Mouse (Mus musculus) forebrain, embryonic 16.5 days (tissue): ENCODE data around the gene P2rx1. TPM values are rescaled to one million over a fixed set of nuclear protein-coding genes. Genes with fewer than 3 reads are reported as not detected.

Source experiments
- ATAC-seq: fragments of 200-750 bp; cut with Nextera tagmentation; 2 replicates; pipeline ENCODE4 v1.8.0; 2017; ENCODE audit warnings: mild to moderate bottlenecking, moderate library complexity
- H3K27ac ChIP-seq: fragments of 300-500 bp; sonication (generic); 2 replicates; pipeline ENCODE4 v1.5.1; 2014; ENCODE audit warnings: low read length, control low read depth
- H3K27me3 ChIP-seq: fragments of 300-500 bp; sonication (generic); replicated peaks from 2 replicates; pipeline ENCODE4 v1.6.1; 2014; ENCODE audit warnings: low read length; ENCODE audit not compliant: control insufficient read depth, insufficient read depth
- H3K36me3 ChIP-seq: fragments of 300-500 bp; sonication (generic); 2 replicates; pipeline ENCODE4 v1.6.1; 2014; ENCODE audit not compliant: control insufficient read depth, insufficient read depth
- H3K4me1 ChIP-seq: fragments of 300-500 bp; sonication (generic); replicated peaks from 2 replicates; pipeline ENCODE4 v1.6.1; 2014; ENCODE audit warnings: low read length; ENCODE audit not compliant: control insufficient read depth, insufficient read depth
- H3K4me2 ChIP-seq: fragments of 300-500 bp; sonication (generic); 2 replicates; pipeline ENCODE4 v1.6.1; 2014; ENCODE audit warnings: mild to moderate bottlenecking, low read length, control low read depth
- H3K4me3 ChIP-seq: fragments of 300-500 bp; sonication (generic); replicated peaks from 2 replicates; pipeline ENCODE4 v1.5.1; 2014; ENCODE audit warnings: mild to moderate bottlenecking, low read length, control low read depth
- H3K9ac ChIP-seq: fragments of 300-500 bp; sonication (generic); replicated peaks from 2 replicates; pipeline ENCODE4 v1.6.1; 2014; ENCODE audit warnings: low read depth, low read length, control low read depth
- H3K9me3 ChIP-seq: fragments of 300-500 bp; sonication (generic); 2 replicates; pipeline ENCODE4 v1.6.1; 2016; ENCODE audit warnings: low read length; ENCODE audit not compliant: control insufficient read depth
- WGBS: fragments of 180-500 bp; shearing (Covaris S2); extraction: QIAGEN DNeasy Blood & Tissue Kit; methylation state at CpG from one replicate; pipeline ENCODE4 v1.1.7; 2014; 5-methylcytosine and 5-hydroxymethylcytosine counted together
- polyA plus RNA-seq: library from polyadenylated mRNA; unstranded; fragments of >200 nt; fragmentation: Nextera tagmentation; extraction: Ambion mirVana; gene quantifications from 2 replicates; pipeline ENCODE4 v1.2.1, GENCODE M21; 2015

P2rx1 gene
- polyA plus RNA-seq, 1 experiment from 2014 or later, result 0.42 TPM

DNA sequence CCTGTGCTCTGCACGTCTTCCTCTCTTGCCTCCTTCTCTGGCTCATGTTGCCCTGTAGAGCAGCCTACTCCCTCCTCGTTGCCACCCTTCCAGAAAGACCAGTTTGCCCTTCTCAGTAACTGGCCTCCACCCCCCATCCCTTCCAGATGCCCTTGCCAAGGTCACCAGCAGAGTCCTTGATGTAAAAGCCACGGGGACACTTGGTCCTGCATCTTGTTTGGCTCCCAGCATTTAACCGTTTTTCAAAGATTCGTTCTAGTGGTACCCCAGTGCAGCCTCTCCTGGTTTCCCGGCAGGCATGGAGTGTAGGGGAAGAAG, 17.2 kb downstream of the P2rx1 start:
- 69% methylated on average over 6 of the region's 6 CpGs for WGBS

DNA sequence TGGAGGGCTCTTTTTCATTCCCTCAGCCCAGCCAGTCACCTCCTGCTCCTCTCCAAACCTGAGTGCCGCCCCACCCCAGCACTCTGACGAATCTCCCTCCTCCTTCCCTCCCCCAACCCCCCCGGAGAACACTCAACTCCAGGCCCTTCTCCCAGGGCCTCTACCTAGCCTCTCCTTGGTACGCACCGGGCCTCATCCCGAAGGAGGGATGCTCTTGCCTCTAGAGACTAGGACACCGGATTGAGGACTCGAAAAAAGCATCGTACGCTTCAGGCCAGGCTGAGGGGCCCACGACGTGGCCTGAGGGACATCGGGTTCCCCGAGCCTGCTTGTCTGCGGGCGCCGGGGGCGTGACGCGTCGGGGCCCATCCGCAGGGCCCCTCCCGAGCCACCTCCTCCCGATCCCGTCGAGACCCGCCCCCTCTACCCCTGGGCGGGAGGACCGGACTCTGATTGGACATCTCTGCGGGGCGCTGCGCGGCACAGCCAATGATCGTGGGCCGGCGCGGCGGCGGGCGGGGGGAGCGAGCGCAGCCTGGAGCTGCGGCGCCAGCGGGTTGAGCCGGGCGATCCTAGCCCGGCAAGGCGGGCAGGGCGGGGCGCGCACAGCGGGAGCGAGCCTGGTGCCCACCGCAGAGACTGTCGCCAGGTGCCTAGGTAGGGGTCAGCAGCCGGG, 19.7 kb downstream of the P2rx1 start, which contains the start of gene Camkk1:
TSS of gene Camkk1 (plus strand) at position 538 of the 676 bp plus-strand sequence.
- ATAC-seq, result peak; percentile 96
- Histone ChIP-seq H3K36me3 (no peaks in the 10 kb centered on the region), H3K9ac (peak within 1 kb of the TSS; percentile 64), H3K4me3 (peak within 1 kb of the TSS; percentile 63), H3K4me2 (peak within 1 kb of the TSS; percentile 91), H3K9me3 (no peaks in the 10 kb centered on the region), H3K27ac (peak within 1 kb of the TSS; percentile 36; the same call in 1 of the 2 replicates), H3K27me3 (peaks cover 8% of the 10 kb centered on the region), H3K4me1 (peaks cover 19% of the 10 kb centered on the region)
- under 1% methylated on average over 50 of the region's 57 CpGs for WGBS

More for the DNA sequence above, 17.2 kb downstream of the P2rx1 start:
- Histone ChIP-seq H3K4me2 (no peak overlapping the region), H3K4me3 (no peak overlapping the region), H3K9ac (no peak overlapping the region), H3K27me3 (peaks cover 8% of the 10 kb centered on the region), H3K27ac (no peak overlapping the region), H3K36me3 (no peaks in the 10 kb centered on the region), H3K9me3 (no peaks in the 10 kb centered on the region), H3K4me1 (peaks cover 19% of the 10 kb centered on the region)
- no peak for ATAC-seq

- Histone ChIP-seq H3K27ac (peak overlapping the region; percentile 36; the same call in 1 of the 2 replicates), H3K4me2 (peak overlapping the region; percentile 91)
- WGBS, result under 1% methylated on average over 46 of the region's 46 CpGs
Observed at GRCm38 (mm10) chr11:73019147-73019795, 20.4 kb downstream of the P2rx1 start.

GRCm38 (mm10) chr11:73020953-73021800, 22.3 kb downstream of the P2rx1 start:
- no peak overlapping the region for H3K27ac ChIP-seq
- ATAC-seq, result no peak
- H3K4me1 ChIP-seq, result peaks cover 15% of the 10 kb centered on the region
- no peak overlapping the region for H3K4me3 ChIP-seq
- H3K9ac ChIP-seq, result no peak overlapping the region
- H3K36me3 ChIP-seq, result no peaks in the 10 kb centered on the region
- H3K9me3 ChIP-seq, result no peaks in the 10 kb centered on the region
- peaks cover 8% of the 10 kb centered on the region for H3K27me3 ChIP-seq
- 63% methylated on average over 7 of the region's 7 CpGs for WGBS
- H3K4me2 ChIP-seq, result no peak overlapping the region

More at GRCm38 (mm10) chr11:73019147-73019795, 20.4 kb downstream of the P2rx1 start:
- no peaks in the 10 kb centered on the region for H3K9me3 ChIP-seq
- peaks cover 19% of the 10 kb centered on the region for H3K4me1 ChIP-seq
- no peaks in the 10 kb centered on the region for H3K36me3 ChIP-seq
- ATAC-seq, result peak; percentile 65
- peak overlapping the region; percentile 63 for H3K4me3 ChIP-seq
- peak overlapping the region; percentile 64 for H3K9ac ChIP-seq
- peaks cover 8% of the 10 kb centered on the region for H3K27me3 ChIP-seq

GRCm38 (mm10) chr11:73023099-73023498, 24.2 kb downstream of the P2rx1 start:
- no peak overlapping the region for H3K4me2 ChIP-seq

DNA sequence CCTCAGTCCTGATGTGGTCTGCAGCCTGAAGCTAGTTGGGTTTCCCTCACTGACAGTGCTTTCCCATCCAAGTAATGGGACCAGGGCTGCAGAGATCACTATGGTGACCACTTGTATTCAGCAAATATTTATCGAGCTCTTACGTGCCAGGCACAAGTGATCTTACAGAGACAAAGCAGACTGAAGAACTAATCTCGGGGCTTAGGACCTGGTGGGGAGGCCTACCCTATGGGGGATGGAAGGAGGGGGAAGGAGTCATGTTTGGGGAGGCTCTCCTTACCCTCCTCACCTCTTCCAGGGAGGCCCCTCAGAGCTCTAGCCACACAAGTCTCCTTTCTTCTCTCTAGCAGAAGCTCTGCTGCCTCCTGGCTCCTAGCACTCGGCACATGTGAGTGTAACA, 24.9 kb downstream of the P2rx1 start:
- Histone ChIP-seq H3K4me1 (peaks cover 9% of the 10 kb centered on the region), H3K9ac (no peak overlapping the region), H3K4me2 (no peak overlapping the region), H3K36me3 (no peaks in the 10 kb centered on the region), H3K4me3 (no peak overlapping the region), H3K27ac (no peak overlapping the region), H3K9me3 (no peaks in the 10 kb centered on the region), H3K27me3 (peaks cover 8% of the 10 kb centered on the region)
- no peak for ATAC-seq
- 25% methylated on average over 4 of the region's 4 CpGs for WGBS

More at GRCm38 (mm10) chr11:73023099-73023498, 24.2 kb downstream of the P2rx1 start:
- H3K27ac ChIP-seq, result no peak overlapping the region
- H3K9ac ChIP-seq, result no peak overlapping the region
- no peak for ATAC-seq
- peaks cover 14% of the 10 kb centered on the region for H3K4me1 ChIP-seq
- no peak overlapping the region for H3K4me3 ChIP-seq
- no peaks in the 10 kb centered on the region for H3K9me3 ChIP-seq
- WGBS, result 48% methylated on average over 9 of the region's 9 CpGs
- H3K27me3 ChIP-seq, result peaks cover 8% of the 10 kb centered on the region
- H3K36me3 ChIP-seq, result no peaks in the 10 kb centered on the region

GRCm38 (mm10) chr11:73024236-73024904, 25.5 kb downstream of the P2rx1 start:
- no peak overlapping the region for H3K4me2 ChIP-seq
- no peak for ATAC-seq
- H3K9ac ChIP-seq, result no peak overlapping the region
- H3K9me3 ChIP-seq, result no peaks in the 10 kb centered on the region
- H3K4me1 ChIP-seq, result peaks cover 9% of the 10 kb centered on the region
- H3K36me3 ChIP-seq, result no peaks in the 10 kb centered on the region
- 74% methylated on average over 7 of the region's 7 CpGs for WGBS
- H3K4me3 ChIP-seq, result no peak overlapping the region
- H3K27me3 ChIP-seq, result peaks cover 8% of the 10 kb centered on the region
- no peak overlapping the region for H3K27ac ChIP-seq

GRCm38 (mm10) chr11:73026961-73027360, 28.1 kb downstream of the P2rx1 start:
- H3K9ac ChIP-seq, result no peak overlapping the region
- H3K27ac ChIP-seq, result no peak overlapping the region
- H3K4me2 ChIP-seq, result no peak overlapping the region
- peaks cover 10% of the 10 kb centered on the region for H3K4me1 ChIP-seq
- 54% methylated on average over 8 of the region's 8 CpGs for WGBS
- no peaks in the 10 kb centered on the region for H3K9me3 ChIP-seq
- H3K27me3 ChIP-seq, result no peaks in the 10 kb centered on the region
- H3K4me3 ChIP-seq, result no peak overlapping the region
- no peak for ATAC-seq
- H3K36me3 ChIP-seq, result no peaks in the 10 kb centered on the region
